Mouse (Mus musculus): Measurements from ENCODE around the gene Pabpc4.
"Not testable (repeated sequence)": the region's sequence is repeated elsewhere in the genome, so short reads cannot be mapped to it uniquely, and the experiment has no call there.

Gene Pabpc4

GRCm38 (mm10) chr4:123247147-123247880, 14.8 kb upstream of the Pabpc4 start:
- in situ Hi-C loops (cut with MboI, MseI): no loop called here

- in situ Hi-C loops (cut with MboI, MseI): no loop called here
These were observed 13.1 kb upstream of the Pabpc4 start for GRCm38 (mm10) chr4:123248971-123249567.

GRCm38 (mm10) chr4:123252214-123252613, 9.9 kb upstream of the Pabpc4 start:
- in situ Hi-C loops (cut with MboI, MseI): loop anchor here (5.0 kb wide), 1 partner anchor 95 kb away; no protein-coding TSS in a partner anchor

GRCm38 (mm10) chr4:123254617-123255016, 7.5 kb upstream of the Pabpc4 start:
- in situ Hi-C loops (cut with MboI, MseI): loop anchor here (5.0 kb wide), 2 partner anchors 32 to 97 kb away; no protein-coding TSS in a partner anchor

GRCm38 (mm10) chr4:123260071-123260746, 1.9 kb upstream of the Pabpc4 start:
- in situ Hi-C loops (cut with MboI, MseI): no loop called here

GRCm38 (mm10) chr4:123271063-123271462, 8.9 kb downstream of the Pabpc4 start:
- in situ Hi-C loops (cut with MboI, MseI): no loop called here

GRCm38 (mm10) chr4:123280117-123280516, 18.0 kb downstream of the Pabpc4 start:
- in situ Hi-C loops (cut with MboI, MseI): no loop called here

GRCm38 (mm10) chr4:123282500-123282899, 20.3 kb downstream of the Pabpc4 start:
- in situ Hi-C loops (cut with MboI, MseI): no loop called here

GRCm38 (mm10) chr4:123282915-123283674, 20.9 kb downstream of the Pabpc4 start:
- in situ Hi-C loops (cut with MboI, MseI): not testable (repeated sequence)

GRCm38 (mm10) chr4:123283675-123284064, 21.5 kb downstream of the Pabpc4 start:
- in situ Hi-C loops (cut with MboI, MseI): not testable (repeated sequence)

GRCm38 (mm10) chr4:123284731-123285624, 22.8 kb downstream of the Pabpc4 start:
- in situ Hi-C loops (cut with MboI, MseI): no loop called here

GRCm38 (mm10) chr4:123286790-123287189, 24.6 kb downstream of the Pabpc4 start:
- in situ Hi-C loops (cut with MboI, MseI): no loop called here

GRCm38 (mm10) chr4:123289038-123289437, 26.9 kb downstream of the Pabpc4 start:
- in situ Hi-C loops (cut with MboI, MseI): no loop called here

- in situ Hi-C loops (cut with MboI, MseI): no loop called here
These were observed 30.2 kb downstream of the Pabpc4 start for GRCm38 (mm10) chr4:123292390-123292789.

- in situ Hi-C loops (cut with MboI, MseI): no loop called here
These were observed 30.8 kb downstream of the Pabpc4 start for GRCm38 (mm10) chr4:123292989-123293388.

GRCm38 (mm10) chr4:123293661-123294443, 31.7 kb downstream of the Pabpc4 start:
- in situ Hi-C loops (cut with MboI, MseI): no loop called here

GRCm38 (mm10) chr4:123295026-123295425, 32.9 kb downstream of the Pabpc4 start:
- in situ Hi-C loops (cut with MboI, MseI): loop anchor here (5.0 kb wide), 1 partner anchor 77 kb away; no protein-coding TSS in a partner anchor

- in situ Hi-C loops (cut with MboI, MseI): loop anchor here (5.0 kb wide), 1 partner anchor 77 kb away; no protein-coding TSS in a partner anchor
These were observed 33.5 kb downstream of the Pabpc4 start for GRCm38 (mm10) chr4:123295516-123296147.

GRCm38 (mm10) chr4:123296148-123296534, 34.0 kb downstream of the Pabpc4 start:
- in situ Hi-C loops (cut with MboI, MseI): loop anchor here (5.0 kb wide), 1 partner anchor 76 kb away; no protein-coding TSS in a partner anchor

Data from T-helper 1 cell (primary cell).